Mouse (Mus musculus): ENCODE results near the gene Trp53bp2.

Gene Trp53bp2

GRCm38 (mm10) chr1:182465309-182465708 is 56.3 kb downstream of the Trp53bp2 start:
- DNase-seq: no peak

- peak; percentile 36 for DNase-seq
Observed at GRCm38 (mm10) chr1:182465978-182466377, 57.0 kb downstream of the Trp53bp2 start.

- no peak for DNase-seq
Observed at GRCm38 (mm10) chr1:182475005-182475796, 66.2 kb downstream of the Trp53bp2 start.

- DNase-seq: no peak
Observed at GRCm38 (mm10) chr1:182478935-182479334, 70.0 kb downstream of the Trp53bp2 start.

- DNase-seq: no peak
Observed at GRCm38 (mm10) chr1:182481138-182481537, 72.2 kb downstream of the Trp53bp2 start.

- no peak for DNase-seq
Observed at GRCm38 (mm10) chr1:182481646-182482295, 72.8 kb downstream of the Trp53bp2 start.

GRCm38 (mm10) chr1:182482991-182483909 is 74.3 kb downstream of the Trp53bp2 start:
- DNase-seq: no peak

GRCm38 (mm10) chr1:182483910-182484274 is 74.9 kb downstream of the Trp53bp2 start:
- no peak for DNase-seq

- DNase-seq: peak; percentile 10
Observed at GRCm38 (mm10) chr1:182488503-182488902, 79.5 kb downstream of the Trp53bp2 start.

- DNase-seq: peak; percentile 95
Observed at GRCm38 (mm10) chr1:182489803-182490452, 81.0 kb downstream of the Trp53bp2 start.

GRCm38 (mm10) chr1:182490568-182490967 is 81.6 kb downstream of the Trp53bp2 start:
- peak; percentile 38 for DNase-seq

- DNase-seq: no peak
Observed at GRCm38 (mm10) chr1:182491839-182492238, 82.9 kb downstream of the Trp53bp2 start.

- DNase-seq: no peak
Observed at GRCm38 (mm10) chr1:182494285-182495145, 85.5 kb downstream of the Trp53bp2 start.

- no peak for DNase-seq
Observed at GRCm38 (mm10) chr1:182496685-182497084, 87.7 kb downstream of the Trp53bp2 start.

GRCm38 (mm10) chr1:182497736-182498135 is 88.8 kb downstream of the Trp53bp2 start:
- DNase-seq: no peak

- DNase-seq: no peak
Observed at GRCm38 (mm10) chr1:182499443-182500089, 90.6 kb downstream of the Trp53bp2 start.

GRCm38 (mm10) chr1:182500224-182500623 is 91.3 kb downstream of the Trp53bp2 start:
- DNase-seq: no peak

- DNase-seq: no peak
Observed at GRCm38 (mm10) chr1:182500843-182501242, 91.9 kb downstream of the Trp53bp2 start.

- DNase-seq: no peak
Observed at GRCm38 (mm10) chr1:182501815-182502405, 92.9 kb downstream of the Trp53bp2 start.

GRCm38 (mm10) chr1:182502491-182503050 is 93.6 kb downstream of the Trp53bp2 start:
- no peak for DNase-seq

Measured in thymus, postnatal 4 days (tissue).